Comparison of ENCODE assay signal across 8 mouse cellular contexts in genomic region chr6:34660724-34661123, GRCm38 (mm10).
DNase-seq lines count a peak whose midpoint lies in the region.

No protein-coding gene starts in this region.

- DNase-seq in kidney, postnatal 10 days = peak; percentile 74
- no peak for DNase-seq in kidney, adult 9 months
- peak; percentile 17 for DNase-seq in adrenal gland, adult 8-10 months
- peak; percentile 73 to 86 for DNase-seq in cerebellum, postnatal 14 days
- peak; percentile 49 to 59 for DNase-seq in heart, postnatal 14 days
- DNase-seq in thymus, postnatal 36 days = no peak
- no peak for DNase-seq in frontal cortex, postnatal 14 days (ENCODE audit: low spot score in 2 of 2)
- DNase-seq in embryo, embryonic 11 days = no peak

- intact Hi-C loops in heart, postnatal 14 days (cut with DNase I) = loop anchor here (2.0 kb wide), 1 partner anchor 22 kb away; no protein-coding TSS in a partner anchor

Comparison
In these comparisons a context has a peak if more than half of its experiments do, and no peak if none do; other contexts are left out.
1. DNase-seq: peak in kidney, postnatal 10 days (single experiment), adrenal gland, adult 8-10 months (single experiment), cerebellum, postnatal 14 days (2 of 2) and heart, postnatal 14 days (2 of 2); none in kidney, adult 9 months (single experiment), thymus, postnatal 36 days (0 of 2), frontal cortex, postnatal 14 days (0 of 2) and embryo, embryonic 11 days (single experiment).